Mouse (Mus musculus) cerebellum, postnatal 25 days (tissue): Measurements from ENCODE around the gene Veph1.

Experiments
- DNase-seq, 2 experiments: peaks; one replicate each; pipeline ENCODE4 v3.0.0; 2021; ENCODE audit warnings: mixed read lengths in 2 of 2

Veph1 gene

DNA sequence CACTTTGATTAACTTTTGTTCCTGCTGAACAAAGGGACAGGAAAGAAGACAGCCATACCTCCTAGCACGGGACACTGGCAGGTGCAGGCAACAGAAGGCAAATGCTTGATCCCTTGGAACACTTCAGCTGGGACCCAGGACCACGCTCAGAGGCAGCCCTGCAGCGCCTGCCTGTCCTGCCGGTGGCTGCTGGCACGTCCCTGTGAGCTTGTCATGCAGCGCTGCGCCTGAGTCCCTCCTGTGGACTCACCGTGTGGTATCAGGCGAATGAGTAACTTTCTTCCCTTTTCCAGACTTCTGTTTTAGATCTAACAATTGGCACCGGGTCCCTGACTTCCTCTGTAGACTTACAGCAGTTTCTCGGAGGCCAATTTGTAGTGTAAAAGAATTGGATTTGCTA, at the start of gene Veph1:
Gene Veph1, minus strand, starts transcription at position 293 of the 400 bp plus-strand sequence.
- DNase-seq: peak in 1 of 2 experiments; percentile 11

DNA sequence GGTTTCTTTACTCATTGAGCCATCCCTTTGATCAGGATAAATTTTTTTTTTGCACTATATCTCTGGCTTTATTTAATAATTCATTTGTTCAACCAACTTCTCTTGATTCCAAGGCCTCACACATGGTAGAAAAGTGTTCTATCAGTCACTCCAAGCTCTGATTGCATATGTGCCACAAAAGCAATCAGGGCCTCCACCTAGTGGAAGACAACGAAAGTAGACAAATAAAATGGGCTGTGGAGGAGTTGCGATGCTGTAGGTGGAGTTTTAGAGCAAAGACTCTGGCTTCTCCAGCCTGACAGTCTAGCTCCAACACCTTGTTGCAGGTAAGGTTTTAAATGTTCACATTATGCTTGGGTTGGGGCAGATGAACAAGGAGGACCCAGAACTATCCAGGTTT, 44.1 kb upstream of the Veph1 start:
- DNase-seq: no peak

- DNase-seq: no peak
These were observed 35.7 kb upstream of the Veph1 start for GRCm38 (mm10) chr3:66332401-66332729.

DNA sequence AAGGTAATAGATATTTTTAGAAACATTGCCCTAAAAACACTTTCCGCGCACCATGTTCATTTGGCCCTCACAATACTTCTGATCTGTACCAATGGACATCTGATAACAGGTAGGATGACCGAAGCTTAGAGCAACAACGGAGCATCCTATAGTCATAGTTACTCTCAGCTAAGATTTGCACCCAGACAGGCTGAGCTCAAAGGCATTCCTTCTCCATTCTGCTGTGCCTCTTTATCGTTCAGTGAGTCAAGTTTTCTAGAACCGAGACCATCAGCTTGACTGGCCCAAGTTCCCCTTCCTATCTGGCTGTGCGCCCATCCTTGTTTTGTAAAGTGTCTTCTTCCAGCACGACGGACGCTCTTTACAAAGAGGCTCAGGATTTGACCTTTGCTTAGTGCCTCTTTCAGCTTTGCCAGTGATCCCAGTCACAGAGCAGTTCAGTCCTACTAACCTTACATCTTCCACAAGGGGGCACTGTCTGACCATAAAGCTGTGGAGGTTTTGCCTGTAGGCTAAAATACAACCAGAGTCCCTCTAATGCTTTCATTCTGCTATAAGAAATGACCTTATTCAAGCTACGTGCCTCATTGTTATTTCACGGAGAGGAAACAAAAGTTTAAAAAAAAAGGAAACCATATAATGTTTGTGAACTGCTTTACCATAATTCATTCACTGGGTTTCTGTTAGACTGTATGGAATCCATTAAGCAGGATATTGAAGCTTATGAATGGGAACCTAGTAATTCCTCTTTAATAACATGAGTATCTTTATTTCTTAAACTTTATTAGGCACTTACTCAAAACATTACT, 35.2 kb upstream of the Veph1 start:
- DNase-seq: peak; percentile 44 to 71

DNA sequence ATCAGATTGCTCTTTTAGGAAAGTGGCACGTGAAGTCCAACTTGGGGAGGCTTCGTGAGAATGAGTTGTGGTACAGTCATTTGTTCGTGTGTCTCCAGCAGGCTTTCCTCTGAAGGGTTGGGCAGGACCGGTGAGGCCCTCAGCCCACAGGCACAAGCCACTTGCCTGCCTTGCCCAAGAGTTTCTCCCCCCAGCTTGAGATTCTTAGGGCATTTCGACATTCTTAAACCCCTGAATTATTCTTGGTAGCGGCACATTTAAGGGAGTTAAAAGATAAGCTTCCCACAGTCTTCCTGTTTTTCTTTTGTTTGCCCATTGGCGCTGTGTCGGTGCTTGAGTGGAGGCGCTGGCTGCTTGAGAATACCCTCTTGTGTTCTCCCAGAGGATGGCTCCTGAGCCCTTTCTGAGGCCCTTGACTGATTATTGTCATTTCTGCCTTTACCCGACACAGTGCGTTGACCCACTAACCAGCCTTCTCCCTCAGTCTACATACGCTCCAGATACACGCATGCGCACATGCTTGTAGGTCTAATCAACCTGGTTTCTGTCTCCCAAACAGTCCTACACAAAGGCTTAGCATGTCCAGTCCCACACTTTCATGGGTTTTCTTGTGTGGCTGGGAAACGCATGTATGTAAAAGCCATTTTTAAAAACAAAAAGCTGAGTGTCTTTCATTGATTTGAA, 34.4 kb upstream of the Veph1 start:
- DNase-seq: no peak

DNA sequence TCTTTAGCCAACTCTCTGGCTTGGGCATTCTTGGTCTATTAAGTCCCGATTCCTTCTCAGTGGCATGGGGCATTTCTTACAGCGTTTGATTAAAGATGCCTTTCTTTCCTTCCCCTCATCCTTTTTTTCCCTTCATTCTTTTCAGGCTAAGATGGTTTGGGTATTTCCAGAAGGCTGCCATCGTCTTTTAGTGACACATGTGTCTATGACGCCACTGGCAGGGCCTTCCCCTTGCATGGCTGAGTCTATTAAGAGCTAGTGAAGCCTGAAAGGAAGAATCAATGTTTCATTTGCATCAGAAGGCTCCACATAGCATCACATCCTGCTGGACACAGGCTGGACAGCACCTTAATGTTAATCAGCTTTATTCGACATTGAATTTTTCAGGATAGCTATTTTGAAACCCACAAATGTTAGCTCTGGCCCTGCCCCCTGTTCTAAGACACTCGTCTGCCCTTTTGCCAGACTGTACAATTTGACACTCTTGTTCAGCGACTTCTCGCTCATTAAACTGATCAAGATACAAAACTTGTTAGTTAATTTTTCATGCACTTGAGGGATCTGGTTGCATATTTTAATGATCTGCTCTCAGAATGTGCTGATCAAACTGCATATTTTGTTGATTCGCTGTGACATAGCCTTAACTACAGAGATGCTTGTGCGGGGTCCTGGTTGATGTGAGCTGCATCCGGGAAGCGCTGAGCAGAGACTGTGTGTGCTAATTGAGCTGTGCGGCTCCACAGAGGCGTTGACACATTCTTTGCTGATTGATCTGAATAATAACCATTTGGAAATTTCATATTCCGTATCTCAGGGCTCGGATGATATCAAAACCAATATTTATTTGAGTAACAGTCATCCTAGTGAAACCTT, 29.6 kb upstream of the Veph1 start:
- DNase-seq: no peak

DNA sequence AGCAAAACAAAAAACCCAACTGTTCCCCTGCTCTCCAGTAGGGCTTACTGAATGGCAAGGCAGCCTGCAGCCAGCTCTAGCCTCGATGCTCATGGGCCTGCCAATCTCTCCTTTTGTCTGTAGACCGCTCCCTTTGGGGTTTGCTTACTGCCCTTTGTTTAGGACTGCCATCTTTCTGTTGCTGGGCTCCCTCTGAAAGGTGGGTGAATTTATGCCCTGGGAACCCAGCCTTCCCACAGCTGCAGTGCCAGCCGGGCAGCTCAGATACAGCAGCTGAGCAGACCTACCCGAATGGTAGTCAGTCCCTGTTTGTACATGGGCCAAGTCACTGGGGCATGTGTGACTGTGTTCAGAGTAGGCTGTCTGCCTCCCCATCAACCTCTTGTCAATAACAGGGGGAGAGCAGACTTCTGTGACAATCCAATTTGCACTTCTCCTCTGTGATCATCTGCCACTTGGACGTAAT, 28.9 kb upstream of the Veph1 start:
- DNase-seq: peak in 1 of 2 experiments; percentile 4

DNA sequence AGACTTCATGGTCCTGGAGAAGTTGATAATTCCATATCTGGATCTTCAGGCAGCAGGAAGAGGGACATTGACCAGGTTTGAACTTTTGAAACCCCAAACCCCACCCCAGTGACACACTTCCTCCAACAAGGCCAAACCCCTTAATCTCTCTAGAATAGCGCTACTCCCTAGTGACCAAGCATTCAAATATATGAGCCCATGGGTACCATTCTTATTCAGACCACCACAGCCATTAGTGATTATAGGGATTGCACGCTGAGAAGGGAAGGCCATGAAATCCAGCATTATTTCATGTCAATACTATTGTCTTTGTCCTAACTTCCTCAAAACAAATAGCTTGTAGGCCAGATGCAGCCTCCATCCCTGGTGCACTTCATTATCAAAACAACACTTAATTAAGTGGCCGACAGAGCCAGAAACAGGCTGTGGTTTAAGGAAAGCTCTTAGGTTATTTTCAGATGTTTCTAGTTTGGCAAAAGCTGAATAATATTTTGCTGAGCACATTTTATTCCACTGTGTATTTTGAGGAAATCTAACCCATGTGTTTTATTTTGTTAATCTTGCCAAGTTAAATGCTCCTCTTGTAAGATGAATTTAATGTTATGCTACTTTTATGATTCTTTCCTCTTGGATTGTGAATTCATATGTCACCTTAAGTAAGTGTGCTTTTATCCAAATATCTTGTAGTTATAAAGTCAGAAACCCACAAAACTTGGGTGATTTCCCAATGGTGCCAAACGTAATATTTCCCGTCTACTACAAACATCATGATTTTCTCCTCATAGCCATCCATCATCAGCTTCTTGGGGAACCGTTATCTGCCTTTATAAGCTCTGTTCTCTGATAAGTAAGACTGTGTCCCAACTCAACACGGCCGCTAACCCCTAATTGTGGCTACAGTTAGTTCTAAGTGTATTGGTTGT, 18.4 kb upstream of the Veph1 start:
- no peak for DNase-seq

DNA sequence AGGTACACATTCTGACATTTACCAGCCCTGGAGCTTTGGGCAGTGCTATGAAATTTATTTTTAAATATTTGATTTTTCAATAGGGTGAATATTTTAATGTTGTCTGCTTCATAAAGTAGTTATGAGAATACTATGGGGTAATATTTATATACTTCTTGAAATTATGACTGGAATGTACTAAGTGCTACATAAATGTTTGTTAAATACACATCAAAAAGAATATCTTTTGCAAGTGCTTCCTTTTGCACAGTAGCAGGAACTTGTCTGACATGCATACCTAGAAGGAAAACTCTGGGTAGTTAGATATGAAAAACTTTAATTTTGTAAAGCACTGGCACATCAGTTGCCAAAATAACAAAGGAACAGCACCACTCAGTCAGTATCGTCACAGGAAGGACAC, 13.9 kb upstream of the Veph1 start:
- no peak for DNase-seq

- no peak for DNase-seq
These were observed 12.9 kb upstream of the Veph1 start for GRCm38 (mm10) chr3:66309531-66309930.

- DNase-seq: no peak
These were observed 1.4 kb downstream of the Veph1 start for GRCm38 (mm10) chr3:66295236-66295635.

DNA sequence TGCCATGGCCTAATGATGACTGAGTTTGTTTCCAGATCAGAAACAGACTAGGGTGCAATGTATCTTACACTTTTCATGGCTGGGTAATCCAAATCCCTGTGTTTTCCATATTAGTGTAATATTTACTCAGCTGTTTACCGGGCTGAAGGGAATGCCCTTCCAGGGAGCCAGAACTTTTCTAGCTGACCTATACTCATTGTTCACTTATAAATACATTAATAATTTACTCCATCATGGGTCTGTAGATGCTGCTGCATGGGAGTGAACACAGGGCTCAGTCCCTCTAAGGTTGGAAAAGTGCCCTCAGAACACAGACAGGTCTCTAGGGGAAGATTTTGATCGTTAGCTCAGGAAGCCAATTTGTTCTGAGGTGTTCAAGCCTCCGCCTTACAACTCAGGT, 1.9 kb downstream of the Veph1 start:
- DNase-seq: no peak

DNA sequence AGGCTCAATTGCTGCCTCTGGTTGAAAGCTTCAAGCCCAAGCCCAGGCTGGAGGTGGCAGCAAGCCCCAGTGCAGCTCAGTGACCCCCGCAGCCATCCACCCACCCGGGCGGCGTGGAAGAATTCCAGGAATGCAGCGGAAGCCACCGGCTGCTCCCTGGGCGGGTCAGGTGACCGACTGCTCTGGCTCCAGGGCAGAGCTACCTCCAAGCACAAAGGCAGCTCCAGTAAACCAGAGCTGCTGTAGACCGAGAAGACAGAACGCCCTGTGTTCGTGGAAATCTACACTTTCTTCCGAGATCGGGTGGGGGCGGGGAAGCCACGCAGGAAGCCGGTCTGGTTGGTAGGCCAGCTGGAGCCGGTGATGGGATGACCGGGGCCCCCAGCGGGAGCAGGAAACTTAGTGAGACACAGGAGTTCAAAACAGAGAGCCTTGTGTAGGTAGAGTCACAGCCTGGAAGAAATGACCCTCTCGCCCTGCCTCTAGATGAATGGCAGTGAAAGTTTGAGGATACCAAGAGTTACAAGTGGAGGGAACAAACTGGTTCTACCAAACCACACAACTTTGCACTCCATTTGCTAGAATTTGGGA, 4.2 kb downstream of the Veph1 start:
- peak; percentile 21 to 43 for DNase-seq

DNA sequence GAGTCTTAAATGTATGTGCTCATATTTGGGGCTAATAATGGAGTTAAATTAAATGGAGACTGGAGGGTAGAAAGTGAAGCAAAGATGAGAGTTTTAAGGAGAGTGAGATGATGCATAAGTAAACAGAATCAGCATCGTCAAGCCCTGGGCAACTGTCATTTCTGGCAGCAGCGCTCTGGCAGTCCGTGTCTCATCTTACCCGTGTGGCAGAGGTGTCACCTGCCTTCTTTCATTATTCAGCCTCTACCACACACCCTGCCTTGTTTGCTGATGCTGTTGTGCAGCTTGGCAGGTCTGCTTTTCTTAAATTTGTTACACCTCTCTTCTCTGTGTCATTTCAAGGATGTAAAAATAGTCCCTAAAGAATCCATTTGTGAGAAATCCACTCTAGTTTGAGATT, 33.4 kb downstream of the Veph1 start:
- no peak for DNase-seq

- DNase-seq: peak in 1 of 2 experiments; percentile 18
These were observed 34.3 kb downstream of the Veph1 start for GRCm38 (mm10) chr3:66262319-66262718.

DNA sequence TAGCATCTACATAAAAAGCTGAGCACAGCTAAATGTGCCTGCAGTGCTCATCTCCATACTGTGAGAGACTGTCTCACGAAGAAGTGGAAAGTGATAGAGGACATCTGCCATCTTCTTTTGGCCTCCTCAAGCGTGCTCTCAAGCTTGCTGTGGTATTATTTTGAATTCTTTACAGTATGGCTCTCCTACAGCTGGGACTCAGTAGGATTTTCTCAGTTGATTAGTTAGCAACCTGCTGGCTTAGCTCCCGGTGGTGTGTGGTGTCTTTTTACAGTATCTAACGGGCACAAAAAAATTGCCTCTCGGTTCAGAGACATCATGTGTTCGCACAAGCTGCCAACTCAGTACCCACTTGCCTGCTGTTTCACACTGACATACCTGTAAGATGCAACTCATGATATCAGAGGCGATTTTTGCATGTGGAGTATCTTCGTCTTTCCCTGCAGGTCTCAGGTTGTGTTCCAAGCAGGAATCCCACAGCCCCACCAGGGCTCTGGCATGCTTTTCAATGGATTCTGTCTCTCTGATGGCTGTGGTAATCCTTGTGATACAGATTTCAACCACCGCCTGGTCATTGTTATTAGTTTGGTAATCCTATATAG, 42.0 kb downstream of the Veph1 start:
- DNase-seq: peak; percentile 49 to 60

DNA sequence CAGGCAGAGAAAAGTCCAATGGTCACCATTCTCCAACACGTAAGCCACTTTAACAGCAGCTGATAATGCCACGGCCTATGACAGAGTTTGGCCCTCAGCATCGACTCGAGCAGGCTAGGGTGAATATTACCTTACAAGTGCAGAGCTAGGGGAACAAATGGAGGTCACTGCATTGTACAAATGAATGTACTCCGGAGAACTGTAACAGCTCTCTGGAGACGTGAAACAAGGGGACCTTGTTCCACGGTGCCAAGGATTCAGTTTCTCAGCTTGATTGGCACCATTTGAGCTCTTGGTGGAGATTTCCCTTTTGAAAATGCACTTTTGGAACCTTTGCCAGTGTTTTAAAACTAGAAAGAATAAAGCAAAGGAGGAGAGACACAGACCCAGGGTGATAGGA, 44.8 kb downstream of the Veph1 start:
- DNase-seq: no peak

- DNase-seq: no peak
These were observed 56.2 kb downstream of the Veph1 start for GRCm38 (mm10) chr3:66240476-66240875.

DNA sequence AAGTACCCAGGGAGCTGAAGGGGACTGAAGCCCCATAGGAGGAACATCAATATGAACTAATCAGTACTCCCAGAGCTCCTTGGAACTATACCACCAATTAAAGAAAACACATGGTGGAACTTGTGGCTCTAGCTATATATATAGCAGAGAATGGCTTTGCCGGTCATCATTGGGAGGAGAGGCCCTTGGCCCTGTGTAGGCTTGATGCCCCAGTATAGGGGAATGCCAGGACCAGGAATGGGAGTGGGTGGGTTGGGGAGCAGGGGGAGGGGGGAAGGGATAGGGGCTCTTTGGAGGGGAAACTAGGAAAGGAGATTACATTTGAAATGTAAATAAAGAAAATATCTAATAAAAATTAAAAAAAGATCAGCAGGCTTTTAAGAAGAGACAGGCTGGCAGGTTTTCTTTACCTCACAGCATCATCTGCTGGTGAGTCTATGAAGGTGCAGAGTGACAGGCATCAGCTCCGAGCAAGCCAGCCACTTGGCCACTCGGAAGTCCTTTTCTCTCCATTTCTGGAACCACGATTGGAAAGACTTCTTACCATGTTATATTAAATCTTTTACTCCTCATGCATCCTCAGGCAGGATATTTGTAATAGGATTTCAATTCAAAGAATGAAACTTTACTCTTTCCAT, 60.3 kb downstream of the Veph1 start:
- peak in 1 of 2 experiments; percentile 15 for DNase-seq

DNA sequence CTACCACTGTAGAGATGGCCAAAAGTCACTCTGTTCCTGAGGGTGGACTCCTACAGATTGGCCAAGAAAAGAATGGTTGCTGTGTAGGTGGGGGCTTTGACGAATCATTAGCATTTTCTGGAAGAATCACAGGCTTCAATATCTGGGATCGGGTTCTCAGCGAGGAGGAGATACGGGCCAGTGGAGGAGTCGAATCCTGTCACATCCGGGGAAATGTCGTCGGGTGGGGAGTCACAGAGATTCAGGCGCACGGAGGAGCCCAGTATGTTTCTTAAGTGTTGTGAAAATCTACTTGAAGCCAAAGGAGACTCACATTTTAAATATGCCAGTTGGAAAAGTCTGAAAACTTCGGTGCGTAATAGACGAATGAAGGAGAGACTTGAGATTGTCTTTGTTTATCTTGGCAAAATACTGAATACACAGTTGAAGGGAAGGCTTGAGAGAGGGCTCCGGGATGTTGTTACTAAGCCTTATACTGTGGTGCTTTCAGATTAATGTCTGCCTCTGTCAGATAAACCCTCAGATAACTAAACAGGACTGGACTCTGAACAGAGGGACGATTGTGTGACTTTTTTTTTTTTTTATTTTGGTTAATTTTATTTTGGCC, 71.6 kb downstream of the Veph1 start:
- DNase-seq: no peak
